Mouse (Mus musculus) olfactory bulb, adult 2 months (tissue): ENCODE measurements around the gene Crybg2. TPM values are rescaled to one million over a fixed set of nuclear protein-coding genes. Genes with fewer than 3 reads are reported as not detected.

Experiments used
- H3K27ac ChIP-seq: fragments of 200-500 bp; 2 replicates; pipeline ENCODE4 v1.5.1; 2012; ENCODE audit warnings: low read depth, low read length; ENCODE audit not compliant: insufficient read depth
- H3K4me1 ChIP-seq: fragments of 200-500 bp; 2 replicates; pipeline ENCODE4 v1.6.1; 2012; ENCODE audit warnings: low read length; ENCODE audit not compliant: control insufficient read depth, insufficient read depth
- H3K4me3 ChIP-seq: fragments of 200-500 bp; 2 replicates; pipeline ENCODE4 v1.5.1; 2012; ENCODE audit warnings: mild to moderate bottlenecking, low read depth, low read length, moderate library complexity; ENCODE audit not compliant: insufficient read depth
- CTCF ChIP-seq: fragments of 200-500 bp; IDR thresholded peaks from 2 replicates; pipeline ENCODE4 v1.5.1; 2012; ENCODE audit warnings: low read depth, mild to moderate bottlenecking, low read length, moderate library complexity; ENCODE audit not compliant: insufficient read depth
- POLR2A ChIP-seq: fragments of 200-500 bp; IDR thresholded peaks from 2 replicates; pipeline ENCODE4 v1.6.1; 2012; ENCODE audit warnings: mild to moderate bottlenecking, low read depth, low read length, moderate library complexity; ENCODE audit not compliant: insufficient read depth
- WGBS: fragments of 180-500 bp; shearing (Covaris S2); methylation state at CpG from one replicate; pipeline ENCODE4 v1.1.7; 2018; 5-methylcytosine and 5-hydroxymethylcytosine counted together
- polyA plus RNA-seq: library from polyadenylated mRNA; stranded (reverse); fragments of >200 nt; gene quantifications from 2 replicates; pipeline ENCODE4 v1.2.4, GENCODE M21; 2012; ENCODE audit warnings: low replicate concordance; ENCODE audit not compliant: missing spikeins, insufficient read depth, insufficient read length

Gene Crybg2
- polyA plus RNA-seq, 1 experiment = not detected

DNA sequence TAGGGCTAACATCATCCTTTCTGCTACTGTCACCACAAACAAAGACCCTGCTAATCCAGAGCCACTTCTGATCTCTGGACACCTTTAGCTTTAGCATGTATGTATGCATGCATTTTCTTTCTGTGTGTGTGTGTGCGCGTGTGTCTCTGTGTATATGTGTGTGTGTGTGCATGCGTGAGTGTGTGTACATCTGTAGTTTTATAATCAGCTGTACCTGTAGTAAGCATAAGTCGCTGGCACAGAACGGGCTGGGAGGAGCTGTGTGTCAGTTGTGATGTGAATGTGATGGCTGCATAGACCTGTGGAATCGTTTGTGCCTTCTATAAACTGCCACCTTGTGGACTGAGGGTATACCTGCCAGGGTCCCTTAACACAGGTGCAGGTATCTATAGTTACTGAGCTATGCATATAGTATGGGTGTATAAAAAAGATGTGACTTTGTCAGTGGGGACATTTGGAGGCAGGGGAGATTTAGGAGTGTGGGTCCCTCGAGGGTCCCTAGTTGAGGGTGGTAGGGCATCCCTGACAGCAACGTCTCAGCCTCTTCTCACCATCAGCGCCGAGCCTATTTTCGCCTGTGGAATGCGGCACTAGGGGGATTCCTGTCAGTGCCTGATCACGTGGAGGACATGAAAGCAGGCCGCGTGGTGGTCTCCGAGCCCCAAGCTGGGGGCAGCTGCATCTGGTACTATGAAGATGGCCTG is 30.1 kb downstream of the Crybg2 start:
- H3K27ac ChIP-seq = no peak overlapping the region
- no peak for TF ChIP-seq POLR2A
- TF ChIP-seq CTCF = no peak
- no peaks in the 10 kb centered on the region for H3K4me1 ChIP-seq
- H3K4me3 ChIP-seq = no peak overlapping the region
- 85% methylated on average over 16 of the region's 16 CpGs for WGBS

DNA sequence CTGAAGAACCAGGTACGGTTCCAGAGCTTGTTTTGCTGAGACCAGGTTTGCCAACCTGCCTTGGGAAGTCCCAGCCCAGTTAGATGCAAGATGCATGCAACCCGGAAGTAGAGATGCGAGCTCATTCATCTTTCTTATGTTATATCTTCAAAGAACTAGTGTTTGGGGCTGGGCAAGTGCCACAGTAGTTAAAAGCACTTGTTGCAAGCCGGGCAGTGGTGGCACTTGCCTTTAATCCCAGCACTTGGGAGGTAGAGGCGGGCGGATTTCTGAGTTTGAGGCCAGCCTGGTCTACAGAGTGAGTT is 30.6 kb downstream of the Crybg2 start:
- 88% methylated on average over 6 of the region's 6 CpGs for WGBS
- no peak for TF ChIP-seq POLR2A
- TF ChIP-seq CTCF = no peak
- H3K4me1 ChIP-seq = no peaks in the 10 kb centered on the region
- no peak overlapping the region for H3K27ac ChIP-seq
- no peak overlapping the region for H3K4me3 ChIP-seq

DNA sequence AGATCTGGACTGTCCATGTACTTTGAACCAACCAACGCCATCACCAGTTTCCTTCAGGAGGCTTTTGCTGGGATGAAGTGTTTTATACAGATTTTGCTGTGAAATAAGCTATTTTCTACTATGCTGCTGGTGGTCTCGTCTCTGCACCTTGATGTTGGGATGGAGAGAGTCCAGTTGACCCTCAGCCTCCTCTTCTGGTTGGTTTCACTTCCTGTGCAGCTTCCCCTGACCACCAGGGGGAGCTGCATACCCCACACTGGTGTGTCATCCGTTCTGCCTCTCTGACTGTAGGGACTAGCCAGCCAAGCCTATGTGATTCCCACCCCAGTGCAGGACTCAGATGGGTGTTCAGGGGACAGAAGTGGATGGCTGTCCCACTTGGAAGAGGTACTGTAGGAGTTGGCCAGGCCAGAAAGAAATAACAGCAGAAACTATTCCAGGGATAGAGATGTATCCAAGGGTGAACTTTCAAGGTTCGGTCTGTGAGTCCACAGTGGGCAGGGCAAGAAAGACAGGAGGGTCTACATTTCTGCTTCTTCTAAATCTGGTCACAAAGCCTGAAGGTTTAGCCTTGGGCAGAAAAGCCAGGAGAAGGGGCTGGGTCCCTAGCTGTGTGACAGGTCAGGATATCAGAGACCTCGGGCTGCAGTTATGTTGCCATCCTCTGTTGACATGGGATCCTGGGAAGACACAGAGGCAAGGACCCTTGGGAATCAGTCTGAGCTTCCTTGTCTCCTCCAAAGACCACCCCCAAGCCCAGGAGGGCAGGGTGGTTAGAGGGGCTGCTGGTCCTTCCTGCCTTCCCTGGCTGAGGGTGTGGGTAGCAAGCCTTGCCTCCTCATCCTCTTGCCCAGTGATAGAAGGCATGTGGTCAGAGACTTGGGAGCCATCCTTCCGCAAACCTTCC is 32.0 kb downstream of the Crybg2 start:
- 67% methylated on average over 6 of the region's 6 CpGs for WGBS
- TF ChIP-seq CTCF = peak; percentile 52
- TF ChIP-seq POLR2A = no peak
- Histone ChIP-seq H3K27ac (no peak overlapping the region), H3K4me1 (no peaks in the 10 kb centered on the region), H3K4me3 (no peak overlapping the region)

DNA sequence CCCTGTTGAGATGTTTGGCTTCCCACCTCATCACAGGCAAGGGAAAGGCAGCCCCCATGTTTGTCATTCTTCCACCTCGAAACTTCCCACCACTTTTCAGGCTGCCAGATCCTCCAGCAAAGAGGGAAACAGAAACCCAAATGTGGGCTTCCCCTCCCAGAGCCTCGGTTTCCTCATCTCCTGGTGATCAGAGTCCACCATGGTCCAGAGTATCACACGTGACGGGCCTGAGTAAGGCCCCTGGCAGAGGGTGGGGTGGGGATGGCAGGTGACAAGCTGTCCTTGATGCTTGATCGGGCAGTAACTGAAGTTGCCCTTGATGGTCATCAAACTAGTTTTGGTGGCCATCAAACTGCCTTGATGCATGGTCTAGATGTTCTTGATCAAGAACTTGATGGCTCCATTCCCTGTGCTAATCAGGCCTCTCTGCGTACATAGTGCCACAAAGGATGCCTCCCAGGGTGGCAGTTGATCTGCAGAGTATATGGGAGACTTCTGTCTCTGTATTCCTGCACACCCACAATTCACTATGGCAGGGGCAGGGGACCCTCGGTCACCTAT is 33.5 kb downstream of the Crybg2 start:
- WGBS = 89% methylated on average over 7 of the region's 7 CpGs
- TF ChIP-seq CTCF (no peak), POLR2A (no peak)
- Histone ChIP-seq H3K27ac (no peak overlapping the region), H3K4me3 (no peak overlapping the region; the same call in 1 of the 2 replicates), H3K4me1 (no peaks in the 10 kb centered on the region)

DNA sequence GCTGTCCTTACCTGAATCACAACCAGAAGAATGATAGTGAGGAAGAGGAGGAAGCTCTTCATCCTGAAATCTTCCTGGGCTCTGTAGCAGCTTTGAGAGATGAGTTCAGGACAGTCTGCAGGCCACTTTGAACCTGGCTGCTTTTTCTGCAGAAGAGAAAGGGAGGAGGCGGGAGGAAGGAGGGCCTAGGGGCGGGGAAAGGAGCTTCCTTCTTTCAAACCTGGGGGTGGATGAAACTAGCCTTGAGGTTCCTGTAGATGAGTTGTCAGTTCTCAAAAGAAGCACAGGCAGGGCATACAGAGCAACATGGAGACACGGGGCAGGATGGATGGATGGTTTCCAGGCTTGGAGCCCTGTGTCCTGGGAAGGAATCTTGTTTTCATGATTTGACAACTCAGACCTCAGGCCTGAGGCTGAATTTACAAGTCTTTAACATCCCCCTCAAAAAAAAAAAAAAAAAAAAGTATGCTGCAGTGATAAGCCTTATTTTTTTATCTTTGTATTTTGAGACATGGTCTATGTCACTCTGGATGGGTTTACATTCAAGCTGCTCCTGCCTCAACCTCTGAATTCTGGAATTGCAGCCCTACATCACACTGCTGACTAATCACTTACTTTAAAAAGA is 34.4 kb downstream of the Crybg2 start, which contains the start of gene Cd52:
TSS of gene Cd52 (minus strand) at position 160 of the 625 bp plus-strand sequence.
- 72% methylated on average over 3 of the region's 3 CpGs for WGBS
- H3K4me1 ChIP-seq = no peaks in the 10 kb centered on the region
- H3K27ac ChIP-seq = no peak within 1 kb of the TSS
- H3K4me3 ChIP-seq = no peak within 1 kb of the TSS; the same call in 1 of the 2 replicates
- no peak for TF ChIP-seq POLR2A
- no peak for TF ChIP-seq CTCF

DNA sequence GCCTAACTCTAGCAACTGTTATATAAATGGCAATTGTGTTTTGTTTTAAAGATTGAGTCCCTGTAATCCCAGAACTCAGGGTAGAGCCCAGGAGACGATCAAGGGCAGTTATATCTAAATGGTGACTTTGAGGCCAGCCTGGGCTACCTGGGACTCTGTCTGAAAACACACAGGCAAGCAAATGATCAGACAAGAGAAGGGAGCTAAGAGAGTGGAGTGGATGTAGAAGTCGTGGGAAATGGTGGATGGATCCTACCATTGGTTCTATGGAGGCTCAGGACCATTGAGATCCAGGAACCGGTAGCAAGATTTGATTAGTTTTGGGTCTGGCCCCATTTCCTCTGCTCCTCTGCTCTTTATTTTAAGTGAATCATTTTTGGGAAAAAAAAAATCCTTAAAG is 35.5 kb downstream of the Crybg2 start:
- 83% methylated on average over 3 of the region's 3 CpGs for WGBS
- TF ChIP-seq POLR2A = no peak
- Histone ChIP-seq H3K4me1 (no peaks in the 10 kb centered on the region), H3K27ac (no peak overlapping the region), H3K4me3 (no peak overlapping the region)

DNA sequence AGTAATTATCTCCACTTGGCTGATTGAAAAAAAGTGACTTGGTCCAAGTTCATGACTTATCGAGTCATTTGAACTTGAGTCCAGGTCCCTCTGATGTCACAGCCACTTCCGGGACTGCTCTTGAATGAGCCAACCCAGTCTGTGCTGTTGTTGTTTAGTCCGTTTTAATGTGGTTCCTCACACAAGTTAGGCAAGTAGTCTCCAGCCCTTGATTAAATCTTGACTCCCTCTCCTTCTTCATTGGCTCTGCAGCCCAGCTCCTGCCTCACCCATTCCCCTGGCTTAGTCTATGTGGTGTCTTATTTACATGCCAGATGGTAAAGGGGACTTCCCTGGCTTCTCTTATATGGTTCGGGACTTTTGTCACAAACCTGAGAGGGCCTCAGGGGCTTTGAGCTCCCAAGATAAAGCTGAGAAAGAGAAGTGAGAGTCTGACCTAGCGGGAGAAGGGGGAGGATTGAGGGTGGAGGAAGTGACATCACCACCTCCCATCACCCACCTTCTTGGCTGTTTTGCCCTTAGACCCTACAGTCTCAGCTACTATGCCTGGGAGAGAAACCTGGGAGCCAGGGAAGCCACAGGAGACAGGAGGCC is 36.5 kb downstream of the Crybg2 start:
- Histone ChIP-seq H3K4me1 (no peaks in the 10 kb centered on the region), H3K27ac (no peak overlapping the region), H3K4me3 (no peak overlapping the region)
- TF ChIP-seq POLR2A (no peak), CTCF (no peak)
- whole genome bisulfite sequencing = 78% methylated on average over 5 of the region's 5 CpGs

DNA sequence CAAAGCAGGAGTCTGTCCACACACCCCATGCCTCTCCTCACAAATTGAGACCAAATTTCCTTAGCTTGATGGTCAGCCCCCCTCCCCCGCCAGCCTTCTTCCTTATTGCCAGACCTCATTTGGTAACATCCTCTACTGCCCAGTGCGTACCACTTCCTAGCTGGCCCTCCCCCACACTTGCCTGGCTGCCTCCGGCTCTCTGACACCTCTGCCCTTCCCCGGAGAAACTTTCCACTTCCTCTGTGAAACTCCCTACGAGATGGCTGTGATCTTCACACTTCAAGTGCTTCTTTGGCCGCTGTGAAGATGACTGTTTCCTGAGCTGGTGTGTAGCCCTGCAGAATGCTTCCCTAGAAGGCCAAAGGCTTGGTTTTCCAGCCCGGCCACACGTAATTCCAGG is 38.0 kb downstream of the Crybg2 start:
- 71% methylated on average over 8 of the region's 8 CpGs for WGBS

More for the DNA sequence above, 38.0 kb downstream of the Crybg2 start:
- Histone ChIP-seq H3K27ac (peak overlapping the region; percentile 46), H3K4me3 (no peak overlapping the region), H3K4me1 (no peaks in the 10 kb centered on the region)
- no peak for TF ChIP-seq CTCF
- TF ChIP-seq POLR2A = no peak
